Mouse (Mus musculus): Measurements from ENCODE around the gene Pkd1. TPM values are rescaled to one million over a fixed set of nuclear protein-coding genes. Genes with fewer than 3 reads are reported as not detected.

The Pkd1 gene
- polyA plus RNA-seq, 1 experiment from 2014 or later = 34.0 TPM

- H3K27ac ChIP-seq (ENCODE audit: low read depth) = peak overlapping the region; percentile 91
- no peak overlapping the region for H3K4me3 ChIP-seq (ENCODE audit: low read depth, low read length)
- ATAC-seq (ENCODE audit: insufficient read depth) (peak; percentile 65; the same call in 1 of the 2 replicates), DNase-seq (peak; percentile 70)
- no peaks in the 10 kb centered on the region for H3K36me3 ChIP-seq (ENCODE audit: insufficient read depth)
- H3K9me3 ChIP-seq (ENCODE audit: low read depth, low read length) = no peaks in the 10 kb centered on the region
- 48% methylated on average over 4 of the region's 4 CpGs for WGBS
- no peak for TF ChIP-seq CTCF (IDR thresholded peaks at IDR 0.05; ENCODE audit: low read depth)
- peaks cover 14% of the 10 kb centered on the region for H3K4me1 ChIP-seq (ENCODE audit: insufficient read depth)
- no peaks in the 10 kb centered on the region for H3K27me3 ChIP-seq (ENCODE audit: insufficient read depth, low read length)
- H3K9ac ChIP-seq = 0 out of 2 replicates have a peak overlapping the region, but pooled peaks have one; percentile 24
- peak overlapping the region; percentile 20; the same call in 1 of the 2 replicates for H3K4me2 ChIP-seq
These were observed 9.0 kb downstream of the Pkd1 start for GRCm38 (mm10) chr17:24558600-24559099.

- H3K27me3 ChIP-seq (ENCODE audit: insufficient read depth, low read length) = no peaks in the 10 kb centered on the region
- no peaks in the 10 kb centered on the region for H3K9me3 ChIP-seq (ENCODE audit: low read depth, low read length)
- H3K4me1 ChIP-seq (ENCODE audit: insufficient read depth) = peaks cover 14% of the 10 kb centered on the region
- no peak for TF ChIP-seq CTCF (IDR thresholded peaks at IDR 0.05; ENCODE audit: low read depth)
- no peaks in the 10 kb centered on the region for H3K36me3 ChIP-seq (ENCODE audit: insufficient read depth)
- DNase-seq (peak; percentile 45), ATAC-seq (ENCODE audit: insufficient read depth) (peak; percentile 58)
- H3K9ac ChIP-seq = peak overlapping the region; percentile 24; the same call in 1 of the 2 replicates
- peak overlapping the region; percentile 91 for H3K27ac ChIP-seq (ENCODE audit: low read depth)
- 54% methylated on average over 3 of the region's 3 CpGs for WGBS
- H3K4me2 ChIP-seq = peak overlapping the region; percentile 20; the same call in 1 of the 2 replicates
- no peak overlapping the region for H3K4me3 ChIP-seq (ENCODE audit: low read depth, low read length)
These were observed 9.5 kb downstream of the Pkd1 start for GRCm38 (mm10) chr17:24559146-24559545.

GRCm38 (mm10) chr17:24560301-24561028 is 10.8 kb downstream of the Pkd1 start:
- Histone ChIP-seq H3K9me3 (ENCODE audit: low read depth, low read length) (no peaks in the 10 kb centered on the region), H3K9ac (no peak overlapping the region), H3K27ac (ENCODE audit: low read depth) (no peak overlapping the region), H3K4me3 (ENCODE audit: low read depth, low read length) (no peak overlapping the region), H3K27me3 (ENCODE audit: insufficient read depth, low read length) (no peaks in the 10 kb centered on the region), H3K4me1 (ENCODE audit: insufficient read depth) (peaks cover 14% of the 10 kb centered on the region), H3K36me3 (ENCODE audit: insufficient read depth) (peaks cover 9% of the 10 kb centered on the region), H3K4me2 (no peak overlapping the region)
- WGBS = 81% methylated on average over 5 of the region's 5 CpGs
- no peak for TF ChIP-seq CTCF (IDR thresholded peaks at IDR 0.05; ENCODE audit: low read depth)
- no peak for ATAC-seq (ENCODE audit: insufficient read depth)
- no peak for DNase-seq

GRCm38 (mm10) chr17:24561592-24561991 is 12.0 kb downstream of the Pkd1 start:
- Histone ChIP-seq H3K4me2 (no peak overlapping the region), H3K9me3 (ENCODE audit: low read depth, low read length) (no peaks in the 10 kb centered on the region), H3K4me3 (ENCODE audit: low read depth, low read length) (no peak overlapping the region), H3K4me1 (ENCODE audit: insufficient read depth) (peaks cover 14% of the 10 kb centered on the region), H3K27ac (ENCODE audit: low read depth) (no peak overlapping the region), H3K36me3 (ENCODE audit: insufficient read depth) (peaks cover 15% of the 10 kb centered on the region), H3K27me3 (ENCODE audit: insufficient read depth, low read length) (no peaks in the 10 kb centered on the region), H3K9ac (no peak overlapping the region)
- ATAC-seq (ENCODE audit: insufficient read depth) = no peak
- no peak for TF ChIP-seq CTCF (IDR thresholded peaks at IDR 0.05; ENCODE audit: low read depth)
- DNase-seq = no peak
- WGBS = 87% methylated on average over 2 of the region's 2 CpGs

GRCm38 (mm10) chr17:24563638-24564037 is 14.0 kb downstream of the Pkd1 start:
- Histone ChIP-seq H3K27ac (ENCODE audit: low read depth) (no peak overlapping the region), H3K27me3 (ENCODE audit: insufficient read depth, low read length) (no peaks in the 10 kb centered on the region), H3K4me1 (ENCODE audit: insufficient read depth) (peaks cover 7% of the 10 kb centered on the region), H3K4me3 (ENCODE audit: low read depth, low read length) (no peak overlapping the region), H3K4me2 (no peak overlapping the region), H3K36me3 (ENCODE audit: insufficient read depth) (peaks cover 25% of the 10 kb centered on the region), H3K9me3 (ENCODE audit: low read depth, low read length) (no peaks in the 10 kb centered on the region), H3K9ac (no peak overlapping the region)
- WGBS = 79% methylated on average over 5 of the region's 5 CpGs
- ATAC-seq (ENCODE audit: insufficient read depth) (no peak), DNase-seq (no peak)
- TF ChIP-seq CTCF (IDR thresholded peaks at IDR 0.05; ENCODE audit: low read depth) = no peak

GRCm38 (mm10) chr17:24564422-24564821 is 14.8 kb downstream of the Pkd1 start:
- peaks cover 33% of the 10 kb centered on the region for H3K36me3 ChIP-seq (ENCODE audit: insufficient read depth)
- ATAC-seq (ENCODE audit: insufficient read depth) = no peak
- H3K4me1 ChIP-seq (ENCODE audit: insufficient read depth) = no peaks in the 10 kb centered on the region
- 93% methylated on average over 4 of the region's 4 CpGs for WGBS
- no peak overlapping the region for H3K9ac ChIP-seq
- TF ChIP-seq CTCF (IDR thresholded peaks at IDR 0.05; ENCODE audit: low read depth) = no peak
- no peaks in the 10 kb centered on the region for H3K27me3 ChIP-seq (ENCODE audit: insufficient read depth, low read length)
- no peaks in the 10 kb centered on the region for H3K9me3 ChIP-seq (ENCODE audit: low read depth, low read length)
- H3K27ac ChIP-seq (ENCODE audit: low read depth) = no peak overlapping the region
- H3K4me2 ChIP-seq = no peak overlapping the region
- no peak for DNase-seq
- no peak overlapping the region for H3K4me3 ChIP-seq (ENCODE audit: low read depth, low read length)

GRCm38 (mm10) chr17:24565092-24565491 is 15.5 kb downstream of the Pkd1 start:
- 81% methylated on average over 3 of the region's 3 CpGs for WGBS

More at GRCm38 (mm10) chr17:24565092-24565491, 15.5 kb downstream of the Pkd1 start:
- Histone ChIP-seq H3K4me1 (ENCODE audit: insufficient read depth) (no peaks in the 10 kb centered on the region), H3K4me3 (ENCODE audit: low read depth, low read length) (no peak overlapping the region), H3K27ac (ENCODE audit: low read depth) (no peak overlapping the region), H3K36me3 (ENCODE audit: insufficient read depth) (peaks cover 39% of the 10 kb centered on the region), H3K9ac (no peak overlapping the region), H3K4me2 (no peak overlapping the region), H3K27me3 (ENCODE audit: insufficient read depth, low read length) (no peaks in the 10 kb centered on the region), H3K9me3 (ENCODE audit: low read depth, low read length) (no peaks in the 10 kb centered on the region)
- ATAC-seq (ENCODE audit: insufficient read depth) (no peak), DNase-seq (no peak)
- no peak for TF ChIP-seq CTCF (IDR thresholded peaks at IDR 0.05; ENCODE audit: low read depth)

All from lung, embryonic 14.5 days (tissue).